Mouse (Mus musculus) C2C12 (cell line): ENCODE measurements around the gene Nol4l.

Experiments used
- CEBPB ChIP-seq: IDR thresholded peaks from one replicate; pipeline ENCODE4 v1.6.1; 2011; ENCODE audit warnings: low read depth, mild to moderate bottlenecking, control low read depth, moderate library complexity
- CTCF ChIP-seq: IDR thresholded peaks from one replicate; pipeline ENCODE4 v1.5.1; 2011; ENCODE audit not compliant: control insufficient read depth, insufficient read depth, insufficient read length
- FOSL1 ChIP-seq: IDR thresholded peaks from one replicate; pipeline ENCODE4 v1.8.0; 2011; ENCODE audit warnings: mild to moderate bottlenecking, low read length; ENCODE audit not compliant: poor library complexity, insufficient read depth, severe bottlenecking
- MAX ChIP-seq: IDR thresholded peaks from one replicate; pipeline ENCODE4 v1.6.1; 2011; ENCODE audit warnings: mild to moderate bottlenecking, control low read depth
- MYOD1 ChIP-seq: IDR thresholded peaks from one replicate; pipeline ENCODE4 v1.6.1; 2011; ENCODE audit warnings: low read depth; ENCODE audit not compliant: control insufficient read depth, insufficient read length
- MYOG ChIP-seq: IDR thresholded peaks from one replicate; pipeline ENCODE4 v1.6.1; 2011; ENCODE audit not compliant: control insufficient read depth, insufficient read length; ENCODE audit errors: extremely low read depth
- USF1 ChIP-seq: IDR thresholded peaks from one replicate; pipeline ENCODE4 v1.6.1; 2011; ENCODE audit warnings: low read depth, mild to moderate bottlenecking, control low read depth, moderate library complexity

- TF ChIP-seq CTCF (no peak), CEBPB (no peak), MAX (no peak), USF1 (no peak), MYOD1 (no peak), FOSL1 (no peak), MYOG (no peak)
Measured at GRCm38 (mm10) chr2:153443434-153444240, 86.1 kb downstream of the Nol4l start.
